Comparison of ENCODE assay signal across 24 mouse cellular contexts in the genomic region with DNA sequence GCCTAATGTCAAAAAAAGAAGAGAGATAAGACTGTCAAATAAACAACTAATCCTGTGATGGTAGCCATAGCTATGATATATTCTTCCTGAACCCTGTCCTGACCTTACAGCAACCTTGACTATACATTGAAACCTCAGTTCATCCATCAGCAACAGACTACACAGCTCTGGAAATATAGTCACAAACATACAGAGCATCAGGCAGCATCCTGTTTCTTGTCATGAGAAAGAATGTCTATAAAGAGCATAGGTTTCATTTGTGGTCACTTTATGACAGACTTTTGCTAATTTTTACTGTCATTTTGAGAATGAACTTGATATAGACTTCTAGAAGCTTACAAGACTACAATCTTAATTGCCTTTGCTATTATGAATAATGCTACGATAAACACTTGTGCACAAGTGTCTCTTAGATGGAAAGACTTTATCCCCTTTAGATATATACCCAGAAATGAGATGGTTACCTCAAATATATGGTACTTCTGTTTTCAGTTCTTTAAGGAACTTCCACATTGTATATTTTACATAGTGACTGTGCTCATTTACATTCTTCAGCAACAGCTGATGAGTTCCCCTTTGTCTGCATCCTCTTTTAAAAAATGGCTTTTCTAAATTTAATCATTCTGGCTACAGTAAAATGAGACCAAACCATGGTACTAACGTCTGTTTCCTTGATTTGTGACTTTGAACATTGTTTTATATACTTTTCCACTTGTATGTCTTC. TPM values are rescaled to one million over a fixed set of nuclear protein-coding genes. Genes with fewer than 3 reads are reported as not detected.
DNase-seq lines count a peak whose midpoint lies in the region; ATAC-seq and TF ChIP-seq lines count a peak whose summit lies in the region.
"Had no signal": no experiment of that assay in that cellular context is flagged by ENCODE, and none has a peak within 500 bp of the region (broad histone marks: within the 10 kb centered on the region; RNA-seq: fewer than 3 reads in every experiment).

No protein-coding gene starts in this region.

- ATAC-seq in CD4-positive, CD25-positive, alpha-beta regulatory T cell, adult 4 months = peak; percentile 54
- ATAC-seq in granulocyte monocyte progenitor cell, adult 5-6 weeks (replicated peaks; ENCODE audit: poor library complexity, severe bottlenecking) = peak; percentile 95
- peak; percentile 99 for ATAC-seq in megakaryocyte, adult 5-6 weeks (ENCODE audit: poor library complexity, severe bottlenecking)
- ATAC-seq: forebrain, embryonic 16.5 days; hindbrain, embryonic 16.5 days had no signal

- H3K36me3 ChIP-seq in splenic B cell, adult 2 months (ENCODE audit: control insufficient read depth, insufficient read depth, low read length, poor library complexity, severe bottlenecking) = no peaks in the 10 kb centered on the region
- H3K36me3 ChIP-seq: embryonic facial prominence, embryonic 13.5 days; forebrain, embryonic 12.5 days; heart, embryonic 10.5 days; hindbrain, embryonic 12.5 days had no signal

- no peaks in the 10 kb centered on the region for H3K27me3 ChIP-seq in splenic B cell, adult 2 months (ENCODE audit: control insufficient read depth, insufficient read depth, low read length, poor library complexity, severe bottlenecking)
- H3K27me3 ChIP-seq: embryonic facial prominence, embryonic 13.5 days; forebrain, embryonic 12.5 days; hindbrain, embryonic 12.5 days had no signal

- H3K4me3 ChIP-seq in gastrocnemius, adult 2 months = no peak overlapping the region
- H3K4me3 ChIP-seq: embryonic facial prominence, embryonic 13.5 days; forebrain, embryonic 12.5 days; heart, embryonic 10.5 days; hindbrain, embryonic 12.5 days had no signal

- peak; percentile 72 for DNase-seq in splenic B cell, adult 2 months (ENCODE audit: low read depth, low spot score)
- DNase-seq in right cerebral cortex, adult 18-20 months = no peak
- no peak for DNase-seq in retina, postnatal 1 day
- DNase-seq in gastrocnemius, adult 2 months = no peak
- DNase-seq: adrenal gland, postnatal 14 days; B cell, adult 2 months; cerebellum, adult 11-12 months; cerebellum, adult 9-10 months; cerebellum, postnatal 25 days; gastrocnemius, postnatal 36 days; heart, adult 18-20 months; heart, postnatal 10 days; heart, postnatal 4 days had no signal

- intact Hi-C loops in gastrocnemius, adult 2 months (cut with DNase I) = no loop called here

- no peak for TF ChIP-seq CTCF in gastrocnemius, adult 2 months (IDR thresholded peaks at IDR 0.05)

- no peak overlapping the region for H3K27ac ChIP-seq in gastrocnemius, adult 2 months
- H3K27ac ChIP-seq: embryonic facial prominence, embryonic 13.5 days; forebrain, embryonic 12.5 days; heart, embryonic 10.5 days; hindbrain, embryonic 12.5 days had no signal

RNA-seq across cellular contexts. Expression of a gene that starts 17.0 kb away (rescaled TPM):
- polyA plus RNA-seq in CD4-positive, CD25-positive, alpha-beta regulatory T cell, adult 4 months (2017; shearing (Covaris generic)) = not detected
- not detected in 2 replicates for total RNA-seq in granulocyte monocyte progenitor cell, adult 5-6 weeks (2014; fragmentation: Nextera tagmentation)
- total RNA-seq in granulocyte monocyte progenitor cell, adult 5-6 weeks (2017) = not detected in 2 replicates
- total RNA-seq in megakaryocyte, adult 5-6 weeks (2015) = not detected in 2 replicates
- not detected in 2 replicates for total RNA-seq in megakaryocyte, adult 5-6 weeks (2017)
- total RNA-seq in gastrocnemius, adult 2 months (2021) = not detected
- total RNA-seq: adrenal gland, postnatal 14 days; gastrocnemius, postnatal 36 days; heart, adult 18-20 months; heart, postnatal 10 days; heart, postnatal 4 days; MEL had no signal
- polyA plus RNA-seq: embryonic facial prominence, embryonic 13.5 days; forebrain, embryonic 12.5 days; forebrain, embryonic 16.5 days; heart, embryonic 10.5 days; heart, embryonic 14.5 days; hindbrain, embryonic 12.5 days; hindbrain, embryonic 16.5 days had no signal

RNA-seq across cellular contexts. Expression of a gene that starts 19.2 kb away (rescaled TPM):
- polyA plus RNA-seq in CD4-positive, CD25-positive, alpha-beta regulatory T cell, adult 4 months (2017; shearing (Covaris generic)) = 1,000 to 10,000 TPM in 1 of 2 experiments, 100 to 1,000 TPM in 1; 983 to 1,169 TPM
- total RNA-seq in granulocyte monocyte progenitor cell, adult 5-6 weeks (2014; fragmentation: Nextera tagmentation) = 144 and 152 TPM in 2 replicates
- total RNA-seq in granulocyte monocyte progenitor cell, adult 5-6 weeks (2017) = 217 and 324 TPM in 2 replicates
- total RNA-seq in megakaryocyte, adult 5-6 weeks (2015) = 586 and 665 TPM in 2 replicates
- 642 and 690 TPM in 2 replicates for total RNA-seq in megakaryocyte, adult 5-6 weeks (2017)
- total RNA-seq in gastrocnemius, adult 2 months (2021) = 1 to 10 TPM in 1 of 2 experiments, under 1 TPM in 1; 0.89 to 1.2 TPM

Comparison
In these comparisons a context has a peak if more than half of its experiments do, and no peak if none do; other contexts are left out.
1. RNA of a gene that starts 19.2 kb away (total RNA-seq): 586 to 690 TPM in megakaryocyte, adult 5-6 weeks and 144 to 324 TPM in granulocyte monocyte progenitor cell, adult 5-6 weeks; 0.89 to 1.2 TPM in gastrocnemius, adult 2 months; every median in the first group is over 10 times any median in the second.
2. Peak in every context shown above with its lines, with median percentiles within 50 percentile points of each other: ATAC-seq.